Mouse (Mus musculus): ENCODE data around the gene Vwa5b2. TPM values are rescaled to one million over a fixed set of nuclear protein-coding genes. Genes with fewer than 3 reads are reported as not detected.

Gene Vwa5b2
- 0.41 TPM for polyA plus RNA-seq (2014; fragmentation: Illumina TruSeq; extraction: RNeasy Lipid Tissue Mini Kit (QIAGEN cat#74804); ENCODE audit: low replicate concordance)

GRCm38 (mm10) chr16:20589366-20589938 lies at the start of gene Vwa5b2:
TSS of gene Vwa5b2 (plus strand) at chr16:20589471.

GRCm38 (mm10) chr16:20548096-20548948 lies 40.9 kb upstream of the Vwa5b2 start, which contains the start of gene Abcf3:
TSS of gene Abcf3 (plus strand) at chr16:20548577.

GRCm38 (mm10) chr16:20611357-20612227 lies 22.3 kb downstream of the Vwa5b2 start, which contains the start of the genes Eef1akmt4, Gm49333 and Alg3:
TSS of gene Eef1akmt4 (plus strand) at chr16:20611593.
TSS of gene Gm49333 (plus strand) at chr16:20611610.
TSS of gene Alg3 (minus strand) at chr16:20611735.

GRCm38 (mm10) chr16:20621191-20621990 lies 32.1 kb downstream of the Vwa5b2 start, which contains the start of gene Camk2n2:
TSS of gene Camk2n2 (minus strand) at chr16:20621287.

GRCm38 (mm10) chr16:20629731-20630634 lies 40.7 kb downstream of the Vwa5b2 start, which contains the start of gene Ece2:
TSS of gene Ece2 (plus strand) at chr16:20629828.

GRCm38 (mm10) chr16:20651076-20651946 lies 62.0 kb downstream of the Vwa5b2 start, which contains the start of gene Psmd2:
TSS of gene Psmd2 (plus strand) at chr16:20651652.

Other genes starting within 250 kb of the Vwa5b2 start
- gene Abcc5, start 163.1 kb upstream of the Vwa5b2 start, polyA plus RNA-seq (2014; fragmentation: Illumina TruSeq; extraction: RNeasy Lipid Tissue Mini Kit (QIAGEN cat#74804); ENCODE audit: low replicate concordance) = 18.2 TPM
- 4.0 TPM for gene Eif2b5, start 90.7 kb upstream of the Vwa5b2 start, polyA plus RNA-seq (2014; fragmentation: Illumina TruSeq; extraction: RNeasy Lipid Tissue Mini Kit (QIAGEN cat#74804); ENCODE audit: low replicate concordance)
- gene Dvl3, start 72.5 kb upstream of the Vwa5b2 start, polyA plus RNA-seq (2014; fragmentation: Illumina TruSeq; extraction: RNeasy Lipid Tissue Mini Kit (QIAGEN cat#74804); ENCODE audit: low replicate concordance) = 16.9 TPM
- 90.7 TPM for gene Ap2m1, start 54.0 kb upstream of the Vwa5b2 start, polyA plus RNA-seq (2014; fragmentation: Illumina TruSeq; extraction: RNeasy Lipid Tissue Mini Kit (QIAGEN cat#74804); ENCODE audit: low replicate concordance)
- gene Abcf3, start 40.9 kb upstream of the Vwa5b2 start, polyA plus RNA-seq (2014; fragmentation: Illumina TruSeq; extraction: RNeasy Lipid Tissue Mini Kit (QIAGEN cat#74804); ENCODE audit: low replicate concordance) = 6.6 TPM
- not detected for gene Eef1akmt4, start 22.1 kb downstream of the Vwa5b2 start, polyA plus RNA-seq (2014; fragmentation: Illumina TruSeq; extraction: RNeasy Lipid Tissue Mini Kit (QIAGEN cat#74804); ENCODE audit: low replicate concordance)
- not detected for gene Gm49333, start 22.1 kb downstream of the Vwa5b2 start, polyA plus RNA-seq (2014; fragmentation: Illumina TruSeq; extraction: RNeasy Lipid Tissue Mini Kit (QIAGEN cat#74804); ENCODE audit: low replicate concordance)
- 2.8 TPM for gene Alg3, start 22.3 kb downstream of the Vwa5b2 start, polyA plus RNA-seq (2014; fragmentation: Illumina TruSeq; extraction: RNeasy Lipid Tissue Mini Kit (QIAGEN cat#74804); ENCODE audit: low replicate concordance)
- gene Camk2n2, start 31.8 kb downstream of the Vwa5b2 start, polyA plus RNA-seq (2014; fragmentation: Illumina TruSeq; extraction: RNeasy Lipid Tissue Mini Kit (QIAGEN cat#74804); ENCODE audit: low replicate concordance) = not detected
- not detected for gene Ece2, start 40.4 kb downstream of the Vwa5b2 start, polyA plus RNA-seq (2014; fragmentation: Illumina TruSeq; extraction: RNeasy Lipid Tissue Mini Kit (QIAGEN cat#74804); ENCODE audit: low replicate concordance)
- 40.4 TPM for gene Psmd2, start 62.2 kb downstream of the Vwa5b2 start, polyA plus RNA-seq (2014; fragmentation: Illumina TruSeq; extraction: RNeasy Lipid Tissue Mini Kit (QIAGEN cat#74804); ENCODE audit: low replicate concordance)
- 95.9 TPM for gene Eif4g1, start 78.8 kb downstream of the Vwa5b2 start, polyA plus RNA-seq (2014; fragmentation: Illumina TruSeq; extraction: RNeasy Lipid Tissue Mini Kit (QIAGEN cat#74804); ENCODE audit: low replicate concordance)
- not detected for gene Fam131a, start 103.8 kb downstream of the Vwa5b2 start, polyA plus RNA-seq (2014; fragmentation: Illumina TruSeq; extraction: RNeasy Lipid Tissue Mini Kit (QIAGEN cat#74804); ENCODE audit: low replicate concordance)
- gene Polr2h, start 128.2 kb downstream of the Vwa5b2 start, polyA plus RNA-seq (2014; fragmentation: Illumina TruSeq; extraction: RNeasy Lipid Tissue Mini Kit (QIAGEN cat#74804); ENCODE audit: low replicate concordance) = 17.3 TPM
- 2.5 TPM for gene Clcn2, start 128.3 kb downstream of the Vwa5b2 start, polyA plus RNA-seq (2014; fragmentation: Illumina TruSeq; extraction: RNeasy Lipid Tissue Mini Kit (QIAGEN cat#74804); ENCODE audit: low replicate concordance)
- gene Chrd, start 143.7 kb downstream of the Vwa5b2 start, polyA plus RNA-seq (2014; fragmentation: Illumina TruSeq; extraction: RNeasy Lipid Tissue Mini Kit (QIAGEN cat#74804); ENCODE audit: low replicate concordance) = not detected
- gene Thpo, start 145.0 kb downstream of the Vwa5b2 start, polyA plus RNA-seq (2014; fragmentation: Illumina TruSeq; extraction: RNeasy Lipid Tissue Mini Kit (QIAGEN cat#74804); ENCODE audit: low replicate concordance) = 0.22 TPM

All from small intestine, adult 10 weeks (tissue).